Mouse (Mus musculus) liver, embryonic 14.5 days (tissue): Measurements from ENCODE around the gene Bloc1s2. TPM values are rescaled to one million over a fixed set of nuclear protein-coding genes. Genes with fewer than 3 reads are reported as not detected.
A peak's percentile ranks its signal among the peaks of the same experiment; 100 is the strongest.

Source experiments
- ATAC-seq: fragments of 200-750 bp; cut with Nextera tagmentation; 2 replicates; pipeline ENCODE4 v1.8.0; 2017; ENCODE audit warnings: moderate number of reproducible peaks, mild to moderate bottlenecking, moderate library complexity; ENCODE audit not compliant: insufficient read depth
- DNase-seq, 3 experiments: peaks; one replicate each; pipeline ENCODE4 v3.0.0-alpha.2; 2012 to 2013; ENCODE audit warnings: low read depth in 3 of 3, low spot score in 3 of 3
- H3K27ac ChIP-seq: fragments of 300-500 bp; sonication (generic); 2 replicates; pipeline ENCODE4 v1.5.1; 2014; ENCODE audit warnings: moderate library complexity, mild to moderate bottlenecking, control low read depth, inconsistent platforms
- H3K27me3 ChIP-seq: fragments of 300-500 bp; sonication (generic); 2 replicates; pipeline ENCODE4 v1.6.1; 2014; ENCODE audit warnings: mild to moderate bottlenecking, low read length, moderate library complexity; ENCODE audit not compliant: control insufficient read depth, insufficient read depth
- H3K36me3 ChIP-seq: fragments of 300-500 bp; sonication (generic); replicated peaks from 2 replicates; pipeline ENCODE4 v1.6.1; 2014; ENCODE audit warnings: low read depth; ENCODE audit not compliant: control insufficient read depth, insufficient read depth
- H3K4me1 ChIP-seq, 2 experiments: fragments of 200-500 bp in 1 of 2; fragments of 300-500 bp in 1 of 2; sonication (generic) in 1 of 2; replicated peaks; 2 replicates each; pipeline ENCODE4 v1.6.1; 2012 to 2014; ENCODE audit warnings: antibody characterized with exemption in 1 of 2, inconsistent platforms in 1 of 2, low read length in 1 of 2; ENCODE audit not compliant: control insufficient read depth in 2 of 2, insufficient read depth in 2 of 2
- H3K4me2 ChIP-seq: fragments of 300-500 bp; sonication (generic); 2 replicates; pipeline ENCODE4 v1.6.1; 2014; ENCODE audit warnings: low read depth, mild to moderate bottlenecking, control low read depth, moderate library complexity
- H3K4me3 ChIP-seq, 2 experiments: fragments of 200-500 bp in 1 of 2; fragments of 300-500 bp in 1 of 2; sonication (generic) in 1 of 2; 2 replicates each; pipeline ENCODE4 v1.5.1; 2012 to 2014; ENCODE audit warnings: low read depth in 2 of 2, low read length in 2 of 2, mild to moderate bottlenecking in 2 of 2, control low read depth in 1 of 2, inconsistent platforms in 1 of 2, moderate library complexity in 1 of 2; ENCODE audit not compliant: insufficient read depth in 1 of 2
- H3K9ac ChIP-seq: fragments of 300-500 bp; sonication (generic); replicated peaks from 2 replicates; pipeline ENCODE4 v1.6.1; 2014; ENCODE audit warnings: mild to moderate bottlenecking, control low read depth, moderate library complexity
- H3K9me3 ChIP-seq: fragments of 300-500 bp; sonication (generic); 2 replicates; pipeline ENCODE4 v1.6.1; 2016; ENCODE audit warnings: low read length, mixed read lengths; ENCODE audit not compliant: control insufficient read depth
- CTCF ChIP-seq: IDR thresholded peaks from 2 replicates; pipeline ENCODE4 v1.5.1; 2016; ENCODE audit warnings: antibody characterized with exemption, low read depth, control low read depth
- EP300 ChIP-seq: IDR thresholded peaks from 2 replicates; pipeline ENCODE4 v1.6.1; 2016; ENCODE audit warnings: antibody characterized with exemption, low read depth
- WGBS: fragments of 180-500 bp; shearing (Covaris S2); extraction: QIAGEN DNeasy Blood & Tissue Kit; methylation state at CpG from one replicate; pipeline ENCODE4 v1.1.7; 2014; ENCODE audit not compliant: insufficient replicate concordance; 5-methylcytosine and 5-hydroxymethylcytosine counted together
- polyA plus RNA-seq, 2 experiments: library from polyadenylated mRNA; depleted of rRNA in 1 of 2; stranded (reverse) in 1 of 2; unstranded in 1 of 2; fragments of >200 nt; fragmentation: Nextera tagmentation in 1 of 2; extraction: Ambion mirVana in 1 of 2; gene quantifications; 2 replicates each; pipeline versions ENCODE4 v1.2.1 to v1.2.3; 2012 to 2014

Gene Bloc1s2
- polyA plus RNA-seq, 2 experiments = 28.1 to 45.0 TPM

GRCm38 (mm10) chr19:44146951-44147350 is 705 bp upstream of the Bloc1s2 start:
- whole genome bisulfite sequencing = 86% methylated on average over 8 of the region's 8 CpGs
- no peak for ATAC-seq
- no peak overlapping the region for H3K27ac ChIP-seq
- H3K4me2 ChIP-seq = no peak overlapping the region
- no peak overlapping the region for H3K9ac ChIP-seq
- TF ChIP-seq EP300 = no peak
- no peak for TF ChIP-seq CTCF
- H3K4me3 ChIP-seq = no peak overlapping the region
- H3K27me3 ChIP-seq = no peaks in the 10 kb centered on the region
- no peaks in the 10 kb centered on the region for H3K9me3 ChIP-seq
- peaks cover 8 to 11% of the 10 kb centered on the region in 2 experiments; a peak in 3 of 4 replicates for H3K4me1 ChIP-seq
- no peak for DNase-seq
- peaks cover 9% of the 10 kb centered on the region for H3K36me3 ChIP-seq

- H3K27ac ChIP-seq = no peak overlapping the region
- TF ChIP-seq EP300 (no peak), CTCF (no peak)
- H3K27me3 ChIP-seq = no peaks in the 10 kb centered on the region
- peaks cover 12% of the 10 kb centered on the region for H3K36me3 ChIP-seq
- H3K4me2 ChIP-seq = peak overlapping the region; percentile 91
- no peaks in the 10 kb centered on the region for H3K9me3 ChIP-seq
- no peak; the same call in 1 of the 2 replicates for ATAC-seq
- 55% methylated on average over 9 of the region's 9 CpGs for WGBS
- peak overlapping the region; percentile 49 to 80 for H3K4me3 ChIP-seq
- H3K4me1 ChIP-seq = peaks cover 8 to 11% of the 10 kb centered on the region in 2 experiments; a peak in 3 of 4 replicates
- H3K9ac ChIP-seq = peak overlapping the region; percentile 79; the same call in 1 of the 2 replicates
- no peak for DNase-seq
Measured at GRCm38 (mm10) chr19:44146568-44146879, 278 bp upstream of the Bloc1s2 start.

- TF ChIP-seq EP300 (no peak), CTCF (no peak)
- Histone ChIP-seq H3K9ac (no peak overlapping the region; the same call in 1 of the 2 replicates), H3K4me3 (no peak overlapping the region), H3K27ac (no peak overlapping the region), H3K4me1 (peaks cover 8 to 11% of the 10 kb centered on the region in 2 experiments; a peak in 3 of 4 replicates), H3K27me3 (no peaks in the 10 kb centered on the region), H3K9me3 (no peaks in the 10 kb centered on the region), H3K36me3 (peaks cover 12% of the 10 kb centered on the region), H3K4me2 (no peak overlapping the region)
- ATAC-seq (no peak), DNase-seq (no peak)
- 40% methylated on average over 9 of the region's 9 CpGs for WGBS
Measured at GRCm38 (mm10) chr19:44144366-44144765, 1.9 kb downstream of the Bloc1s2 start.

- no peak for TF ChIP-seq EP300
- no peak for TF ChIP-seq CTCF
- Histone ChIP-seq H3K4me2 (peak overlapping the region; percentile 73), H3K36me3 (peaks cover 4% of the 10 kb centered on the region), H3K27ac (peak overlapping the region; percentile 11; the same call in 1 of the 2 replicates), H3K27me3 (no peaks in the 10 kb centered on the region), H3K9me3 (no peaks in the 10 kb centered on the region), H3K4me1 (peaks cover 11 to 12% of the 10 kb centered on the region in 2 experiments), H3K9ac (peak overlapping the region; percentile 64), H3K4me3 (peak overlapping the region; percentile 53 to 86)
- 29% methylated on average over 7 of the region's 7 CpGs for WGBS
- DNase-seq (no peak), ATAC-seq (peak; percentile 43; the same call in 1 of the 2 replicates)
Measured at GRCm38 (mm10) chr19:44135960-44136485, 10.2 kb downstream of the Bloc1s2 start.

GRCm38 (mm10) chr19:44135072-44135959 is 10.9 kb downstream of the Bloc1s2 start, which contains the start of gene Cwf19l1:
Gene Cwf19l1, minus strand, starts transcription at chr19:44135876.
- peak; percentile 75 to 83 (median 80) for DNase-seq
- Histone ChIP-seq H3K4me1 (peaks cover 11 to 12% of the 10 kb centered on the region in 2 experiments), H3K9me3 (no peaks in the 10 kb centered on the region), H3K4me2 (peak within 1 kb of the TSS; percentile 73), H3K9ac (peak within 1 kb of the TSS; percentile 79), H3K27ac (peak within 1 kb of the TSS; percentile 40), H3K27me3 (no peaks in the 10 kb centered on the region), H3K36me3 (peaks cover 6% of the 10 kb centered on the region), H3K4me3 (peak within 1 kb of the TSS; percentile 86 to 100)
- under 1% methylated on average over 45 of the region's 45 CpGs for WGBS
- ATAC-seq = peak; percentile 89
- no peak for TF ChIP-seq CTCF
- TF ChIP-seq EP300 = no peak
